Mouse (Mus musculus) kidney, adult 18-20 months (tissue): ENCODE data around the gene Ifi27.
"Not testable (repeated sequence)": the region's sequence is repeated elsewhere in the genome, so short reads cannot be mapped to it uniquely, and the experiment has no call there.

Source experiments
- DNase-seq: peaks from one replicate; pipeline ENCODE4 v3.0.0; 2021

Gene Ifi27

GRCm38 (mm10) chr12:103457140-103457539 is 23.1 kb downstream of the Ifi27 start, which contains the start of gene Ifi27l2b:
Ifi27l2b (minus strand) TSS chr12:103457223.
- no peak for DNase-seq

DNA sequence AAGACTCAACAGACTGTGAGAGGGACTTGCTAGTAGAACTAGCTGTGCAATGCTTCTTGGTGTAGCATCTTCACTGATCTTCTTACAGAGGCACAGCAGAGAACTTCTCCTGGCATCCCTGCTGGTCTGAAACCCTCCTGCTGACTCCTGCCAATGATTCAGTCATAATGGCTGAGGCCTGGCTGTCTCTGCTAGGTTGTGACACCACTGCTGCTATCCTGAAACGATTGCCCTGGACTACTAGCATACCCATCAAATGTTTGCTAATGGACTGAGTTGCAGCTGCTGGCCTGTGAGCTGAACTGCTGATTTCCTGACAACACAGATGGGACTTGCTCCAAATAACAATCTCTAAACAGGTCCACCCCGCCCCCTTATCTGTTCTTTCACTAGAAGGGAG is 40.5 kb downstream of the Ifi27 start:
- DNase-seq = no peak

- DNase-seq = no peak
Measured at GRCm38 (mm10) chr12:103476779-103477389, 42.9 kb downstream of the Ifi27 start.

DNA sequence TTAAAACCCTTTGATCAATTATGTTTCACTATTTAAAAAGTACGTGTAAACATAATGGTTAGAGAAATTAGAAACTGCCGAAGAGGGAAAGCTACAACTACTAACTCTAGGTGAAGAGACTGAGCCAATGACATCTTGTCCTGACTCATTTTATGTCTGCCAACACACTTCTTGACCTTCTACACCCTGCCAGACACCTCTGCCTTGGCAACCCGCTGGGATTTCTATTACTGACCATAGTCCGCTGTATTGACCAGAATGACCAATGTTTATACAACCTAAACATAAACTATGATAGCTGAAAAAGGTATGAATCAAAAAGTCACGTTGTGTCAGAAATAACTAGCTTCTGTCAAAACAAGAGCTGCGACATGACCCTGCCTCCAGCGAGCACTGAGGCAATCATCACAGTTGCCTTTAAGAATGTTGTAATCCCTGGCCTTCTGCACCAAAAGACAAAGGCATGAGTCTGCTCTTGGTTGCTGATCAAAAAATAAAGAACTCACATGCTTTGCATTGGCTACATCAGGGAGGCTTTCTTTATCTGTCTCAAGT is 43.5 kb downstream of the Ifi27 start:
- no peak for DNase-seq

DNA sequence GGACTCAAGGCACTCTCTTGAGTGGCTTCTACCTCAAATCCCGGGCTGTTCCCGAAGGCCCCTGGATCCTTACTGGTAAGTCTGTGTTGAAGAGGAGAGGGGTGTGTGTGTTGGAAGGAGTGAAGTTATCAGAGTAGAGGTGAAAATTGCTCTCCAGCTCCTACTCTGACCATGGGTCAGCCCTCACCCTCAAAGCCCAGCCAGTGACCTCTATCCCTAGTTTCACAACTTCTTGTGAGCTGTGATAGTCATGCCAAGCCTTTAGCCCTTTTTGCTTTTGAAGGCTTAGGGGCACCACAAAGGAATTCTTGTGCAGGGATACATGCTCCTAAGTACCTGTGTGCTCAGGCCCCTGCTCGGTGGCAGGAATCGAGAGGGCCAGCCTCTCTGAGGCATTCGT is 47.7 kb downstream of the Ifi27 start:
- no peak for DNase-seq

DNA sequence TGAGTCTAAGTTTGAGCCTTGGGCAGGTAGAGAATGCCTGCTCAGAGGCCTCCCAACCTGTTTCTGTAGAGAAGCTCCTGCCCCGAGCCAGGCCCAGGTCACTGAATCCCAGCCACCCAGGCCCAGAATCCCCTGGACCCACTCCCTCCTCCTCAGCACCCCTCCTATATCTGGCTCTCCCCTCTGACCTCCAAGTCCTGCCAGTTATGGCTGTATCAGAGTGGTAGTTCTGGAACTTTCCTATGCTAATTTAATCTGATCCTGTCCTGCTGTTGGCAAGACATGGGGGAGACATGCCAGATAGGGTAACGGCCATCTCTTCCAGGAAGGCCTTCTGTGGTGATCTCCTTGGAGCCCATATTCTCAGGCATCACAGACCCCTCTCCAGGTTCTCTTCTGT is 48.8 kb downstream of the Ifi27 start:
- DNase-seq = no peak

DNA sequence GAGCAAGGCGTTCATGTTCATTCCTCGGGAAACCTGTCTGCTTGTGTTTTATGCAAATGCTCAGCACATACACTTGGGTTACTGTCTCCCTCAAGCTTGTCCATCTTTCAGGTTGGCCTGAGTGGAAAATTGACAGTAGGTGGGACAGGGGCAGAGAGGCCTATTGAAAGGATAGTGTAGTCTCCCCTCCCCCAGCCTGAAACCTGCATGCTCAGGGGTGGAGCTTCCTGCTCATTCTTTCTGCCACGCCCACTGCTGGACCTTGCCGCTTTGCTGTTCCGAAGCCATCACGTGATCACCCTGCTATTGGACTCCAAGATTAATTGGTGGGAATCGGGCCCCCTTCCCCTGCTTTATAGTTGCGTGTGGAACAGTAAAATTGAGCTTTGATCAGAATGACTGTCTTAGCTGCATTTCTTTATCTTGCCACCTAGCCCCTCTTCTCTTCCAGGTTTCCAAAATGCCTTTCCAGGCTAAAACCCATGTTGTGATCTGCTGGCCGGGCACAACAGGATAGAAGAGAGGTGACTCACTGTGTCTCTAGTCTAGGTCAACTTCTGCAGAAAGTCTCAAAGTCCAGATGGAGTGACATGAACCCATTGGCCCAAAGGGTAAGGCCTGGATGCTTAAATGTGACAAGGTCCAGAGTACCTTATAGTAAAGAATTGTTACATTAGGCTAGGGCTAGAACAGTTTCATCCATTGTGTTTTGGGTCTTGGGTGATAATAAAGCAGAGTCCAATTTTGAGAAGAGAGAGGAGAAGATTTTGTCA is 50.4 kb downstream of the Ifi27 start:
- DNase-seq = not testable (repeated sequence)

GRCm38 (mm10) chr12:103486726-103487125 is 52.7 kb downstream of the Ifi27 start:
- DNase-seq = no peak

GRCm38 (mm10) chr12:103487276-103487675 is 53.3 kb downstream of the Ifi27 start:
- no peak for DNase-seq

DNA sequence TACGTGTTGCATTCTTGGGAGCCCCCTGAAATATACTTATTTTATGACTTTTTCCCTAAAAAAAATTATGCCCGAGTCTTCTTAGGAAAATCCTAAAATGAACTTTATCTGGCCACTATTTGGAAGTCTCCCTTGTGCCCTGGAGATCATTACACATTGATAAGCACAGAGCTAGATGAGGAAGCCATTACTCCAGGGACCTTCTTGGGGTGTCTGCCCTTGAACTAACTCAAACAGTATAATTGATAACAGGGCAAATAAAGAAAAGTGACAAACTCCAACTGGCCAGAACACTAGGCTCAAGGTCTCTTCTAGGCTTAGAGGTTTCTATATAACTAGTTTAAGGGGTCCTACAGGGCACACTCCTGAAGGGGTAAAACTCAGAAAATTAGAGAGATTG is 53.7 kb downstream of the Ifi27 start:
- no peak for DNase-seq
